Comparison of ENCODE assay signal across 14 mouse cellular contexts in genomic region chr9:115434696-115435095, GRCm38 (mm10).
DNase-seq lines count a peak whose midpoint lies in the region; ATAC-seq and TF ChIP-seq lines count a peak whose summit lies in the region.
"Had no signal": no experiment of that assay in that cellular context is flagged by ENCODE, and none has a peak within 500 bp of the region (broad histone marks: within the 10 kb centered on the region; RNA-seq: fewer than 3 reads in every experiment).

No protein-coding gene starts in this region.

- DNase-seq in kidney, adult 2 months = peak; percentile 53
- no peak for DNase-seq in kidney, adult 11 months
- peak; percentile 78 for DNase-seq in CD4-positive helper T cell, adult 2 months (ENCODE audit: low read depth, low spot score)
- DNase-seq in brain, adult 2 months (ENCODE audit: low read depth, low spot score) = peak; percentile 13
- no peak for DNase-seq in Muller cell, postnatal 12 days (ENCODE audit: inconsistent ontology term)
- no peak for DNase-seq in gastrocnemius, postnatal 10 days
- no peak for DNase-seq in heart, embryonic 10.5 days (ENCODE audit: low spot score)
- DNase-seq: cerebellum, adult 11-12 months; heart, postnatal 4 days; liver, embryonic 13.5 days had no signal

- H3K36me3 ChIP-seq in kidney, adult 2 months (ENCODE audit: control insufficient read depth, insufficient read depth, low read length) = no peaks in the 10 kb centered on the region
- H3K36me3 ChIP-seq in heart, embryonic 10.5 days = no peaks in the 10 kb centered on the region
- H3K36me3 ChIP-seq: forebrain, embryonic 12.5 days; liver, embryonic 13.5 days had no signal

- peaks cover 3% of the 10 kb centered on the region; the same call in 1 of the 2 replicates for H3K9me3 ChIP-seq in heart, embryonic 10.5 days
- H3K9me3 ChIP-seq: forebrain, embryonic 12.5 days; liver, embryonic 13.5 days had no signal

- no peak overlapping the region for H3K4me3 ChIP-seq in kidney, adult 2 months (ENCODE audit: insufficient read depth, low read depth, low read length)
- no peak overlapping the region for H3K4me3 ChIP-seq in heart, embryonic 10.5 days
- H3K4me3 ChIP-seq: forebrain, embryonic 12.5 days; liver, embryonic 13.5 days had no signal

- no peak overlapping the region for H3K27ac ChIP-seq in kidney, adult 2 months (ENCODE audit: insufficient read depth, low read depth, low read length)
- no peak overlapping the region for H3K27ac ChIP-seq in heart, embryonic 10.5 days
- H3K27ac ChIP-seq: forebrain, embryonic 12.5 days; liver, embryonic 13.5 days had no signal

- WGBS in kidney, adult 2 months = 46% methylated on average over 5 of the region's 5 CpGs
- 23% methylated on average over 5 of the region's 5 CpGs for WGBS in heart, embryonic 10.5 days

- no peaks in the 10 kb centered on the region for H3K4me1 ChIP-seq in kidney, adult 2 months (ENCODE audit: control insufficient read depth, insufficient read depth, low read length)
- H3K4me1 ChIP-seq in heart, embryonic 10.5 days = peaks cover 6% of the 10 kb centered on the region; the same call in 1 of the 2 replicates
- H3K4me1 ChIP-seq: forebrain, embryonic 12.5 days; liver, embryonic 13.5 days had no signal

- no peak for TF ChIP-seq CTCF in kidney, adult 2 months (conservative IDR thresholded peaks at IDR 0.05; ENCODE audit: insufficient read depth, insufficient read length, low read depth, low read length)

- TF ChIP-seq POLR2A in kidney, adult 2 months (IDR thresholded peaks at IDR 0.05; ENCODE audit: low read depth, low read length) = no peak

- no peaks in the 10 kb centered on the region for H3K27me3 ChIP-seq in kidney, adult 2 months (replicated peaks; ENCODE audit: control insufficient read depth, insufficient read depth, low read length)
- no peaks in the 10 kb centered on the region for H3K27me3 ChIP-seq in heart, embryonic 10.5 days (ENCODE audit: insufficient read depth, poor library complexity, severe bottlenecking)
- H3K27me3 ChIP-seq: forebrain, embryonic 12.5 days; liver, embryonic 13.5 days had no signal

- peak; percentile 51 for ATAC-seq in megakaryocyte, adult 5-6 weeks (ENCODE audit: poor library complexity, severe bottlenecking)
- ATAC-seq: activated CD4-positive, CD25-positive, alpha-beta regulatory T cell, adult 4 months; midbrain, embryonic 16.5 days had no signal

Comparison
In these comparisons a context has a peak if more than half of its experiments do, and no peak if none do; other contexts are left out.
1. DNase-seq: peak in kidney, adult 2 months (single experiment), CD4-positive helper T cell, adult 2 months (single experiment) and brain, adult 2 months (single experiment); none in kidney, adult 11 months (single experiment), Muller cell, postnatal 12 days (single experiment), gastrocnemius, postnatal 10 days (single experiment) and heart, embryonic 10.5 days (single experiment).